ENCODE assay signal across 16 mouse cellular contexts in the genomic region with DNA sequence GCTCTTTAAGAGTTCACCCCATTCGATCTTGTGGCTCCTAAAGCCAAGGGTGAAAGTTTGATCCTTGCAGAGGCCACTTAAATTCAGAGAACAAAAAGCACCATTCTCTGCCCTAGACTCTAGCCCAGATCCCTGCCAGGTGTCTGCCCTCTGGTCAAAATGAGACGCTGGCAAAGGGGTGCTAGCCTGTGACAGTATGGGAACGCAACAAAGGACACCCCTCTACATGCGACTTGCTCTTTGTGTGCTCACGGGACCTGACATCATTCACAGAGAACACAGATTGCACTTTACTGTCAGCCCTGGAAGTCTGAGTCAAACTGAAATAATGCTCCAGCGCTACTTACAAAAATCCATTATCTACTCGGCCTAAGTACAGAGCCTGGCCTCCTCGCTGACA. TPM values are rescaled to one million over a fixed set of nuclear protein-coding genes. Genes with fewer than 3 reads are reported as not detected.
DNase-seq lines count a peak whose midpoint lies in the region; ATAC-seq and TF ChIP-seq lines count a peak whose summit lies in the region.
"Had no signal": no experiment of that assay in that cellular context is flagged by ENCODE, and none has a peak within 500 bp of the region (broad histone marks: within the 10 kb centered on the region; RNA-seq: fewer than 3 reads in every experiment).

No protein-coding gene starts in this region.

- H3K4me2 ChIP-seq in heart, embryonic 12.5 days, result peak overlapping the region; percentile 28; the same call in 1 of the 2 replicates
- H3K4me2 ChIP-seq in midbrain, postnatal 0 days (ENCODE audit: low read depth, low read length, poor library complexity, severe bottlenecking), result no peak overlapping the region
- no peak overlapping the region for H3K4me2 ChIP-seq in midbrain, embryonic 11.5 days
- H3K4me2 ChIP-seq: lung, embryonic 15.5 days had no signal

- 37% methylated on average over 8 of the region's 8 CpGs for WGBS in heart, embryonic 12.5 days
- WGBS in midbrain, embryonic 10.5 days, result 62% methylated on average over 8 of the region's 8 CpGs
- WGBS in midbrain, postnatal 0 days, result 43% methylated on average over 8 of the region's 8 CpGs
- 50% methylated on average over 8 of the region's 8 CpGs for WGBS in midbrain, embryonic 11.5 days

- H3K36me3 ChIP-seq in heart, embryonic 12.5 days, result no peaks in the 10 kb centered on the region
- H3K36me3 ChIP-seq in midbrain, embryonic 10.5 days, result no peaks in the 10 kb centered on the region
- no peaks in the 10 kb centered on the region for H3K36me3 ChIP-seq in midbrain, postnatal 0 days (ENCODE audit: insufficient read depth, low read length)
- no peaks in the 10 kb centered on the region for H3K36me3 ChIP-seq in midbrain, embryonic 11.5 days (ENCODE audit: control insufficient read depth, insufficient read depth, low read length)
- H3K36me3 ChIP-seq: lung, embryonic 15.5 days had no signal

- H3K9ac ChIP-seq in heart, embryonic 12.5 days, result no peak overlapping the region
- no peak overlapping the region for H3K9ac ChIP-seq in midbrain, postnatal 0 days (replicated peaks; ENCODE audit: low read length, poor library complexity, severe bottlenecking)
- no peak overlapping the region for H3K9ac ChIP-seq in midbrain, embryonic 11.5 days (ENCODE audit: low read length)
- H3K9ac ChIP-seq: lung, embryonic 15.5 days had no signal

- ATAC-seq in heart, embryonic 12.5 days (ENCODE audit: insufficient number of reproducible peaks, low FRiP score), result no peak
- no peak for ATAC-seq in midbrain, postnatal 0 days (ENCODE audit: low FRiP score)
- ATAC-seq in midbrain, embryonic 11.5 days (ENCODE audit: low FRiP score), result peak; percentile 67

- H3K27me3 ChIP-seq in heart, embryonic 12.5 days (replicated peaks), result no peaks in the 10 kb centered on the region
- H3K27me3 ChIP-seq in midbrain, embryonic 10.5 days (ENCODE audit: low read depth, poor library complexity, severe bottlenecking), result no peaks in the 10 kb centered on the region
- H3K27me3 ChIP-seq in midbrain, postnatal 0 days (ENCODE audit: insufficient read depth, low read length), result no peaks in the 10 kb centered on the region
- H3K27me3 ChIP-seq in midbrain, embryonic 11.5 days (ENCODE audit: control insufficient read depth, insufficient read depth, low read length), result no peaks in the 10 kb centered on the region
- H3K27me3 ChIP-seq: lung, embryonic 15.5 days; megakaryocyte, embryonic 14.5 days had no signal

- H3K27ac ChIP-seq in heart, embryonic 12.5 days (ENCODE audit: poor library complexity, severe bottlenecking), result no peak overlapping the region
- H3K27ac ChIP-seq in midbrain, embryonic 10.5 days (replicated peaks), result peak overlapping the region; percentile 64
- no peak overlapping the region for H3K27ac ChIP-seq in midbrain, postnatal 0 days (ENCODE audit: low read depth, low read length)
- H3K27ac ChIP-seq in midbrain, embryonic 11.5 days (ENCODE audit: low read depth, low read length), result no peak overlapping the region
- H3K27ac ChIP-seq: lung, embryonic 15.5 days had no signal

- TF ChIP-seq CTCF in midbrain, postnatal 0 days (IDR thresholded peaks at IDR 0.05), result no peak

- no peak overlapping the region for H3K4me3 ChIP-seq in heart, embryonic 12.5 days
- H3K4me3 ChIP-seq in midbrain, embryonic 10.5 days, result no peak overlapping the region
- no peak overlapping the region for H3K4me3 ChIP-seq in midbrain, postnatal 0 days (ENCODE audit: low read depth, low read length)
- no peak overlapping the region for H3K4me3 ChIP-seq in midbrain, embryonic 11.5 days (ENCODE audit: low read depth, low read length)
- H3K4me3 ChIP-seq: lung, embryonic 15.5 days; megakaryocyte, embryonic 14.5 days had no signal

- DNase-seq in heart, postnatal 25 days (ENCODE audit: low spot score), result no peak
- no peak for DNase-seq in midbrain, embryonic 10.5 days (ENCODE audit: low spot score)
- DNase-seq in midbrain, postnatal 0 days (ENCODE audit: low spot score), result no peak
- no peak for DNase-seq in midbrain, embryonic 11.5 days (ENCODE audit: low spot score, missing footprints)
- DNase-seq in retina, embryonic 14.5 days (ENCODE audit: low spot score), result peak; percentile 27
- no peak for DNase-seq in testis, postnatal 14 days (ENCODE audit: low spot score)
- DNase-seq in gastrocnemius, postnatal 10 days, result no peak
- DNase-seq: cerebellum, adult 8-10 months; kidney, adult 18-20 months; kidney, postnatal 25 days; right cerebral cortex, postnatal 14 days; thymus, adult 18-20 months had no signal

- peaks cover 18% of the 10 kb centered on the region for H3K4me1 ChIP-seq in heart, embryonic 12.5 days (replicated peaks)
- peaks cover 16% of the 10 kb centered on the region for H3K4me1 ChIP-seq in midbrain, embryonic 10.5 days
- 0 out of 2 replicates have a peak, but pooled peaks cover 3% of the 10 kb centered on the region for H3K4me1 ChIP-seq in midbrain, postnatal 0 days (ENCODE audit: insufficient read depth, low read length)
- H3K4me1 ChIP-seq in midbrain, embryonic 11.5 days (ENCODE audit: control insufficient read depth, insufficient read depth, low read length), result no peaks in the 10 kb centered on the region
- H3K4me1 ChIP-seq: lung, embryonic 15.5 days had no signal

- intact Hi-C loops in heart, postnatal 25 days (cut with DNase I), result no loop called here

- H3K9me3 ChIP-seq in heart, embryonic 12.5 days (replicated peaks), result no peaks in the 10 kb centered on the region
- no peaks in the 10 kb centered on the region for H3K9me3 ChIP-seq in midbrain, embryonic 10.5 days (replicated peaks)
- no peaks in the 10 kb centered on the region for H3K9me3 ChIP-seq in midbrain, postnatal 0 days (ENCODE audit: low read length)
- H3K9me3 ChIP-seq in midbrain, embryonic 11.5 days (ENCODE audit: control insufficient read depth, low read length), result no peaks in the 10 kb centered on the region
- H3K9me3 ChIP-seq: lung, embryonic 15.5 days; megakaryocyte, embryonic 14.5 days had no signal

RNA-seq across cellular contexts. Expression of a gene that starts 0.9 kb away (rescaled TPM):
- polyA plus RNA-seq in heart, embryonic 12.5 days (2016; fragmentation: Nextera tagmentation; extraction: Ambion mirVana), result 13.0 and 13.1 TPM in 2 replicates
- under 1 TPM; 0.21 to 0.36 TPM for total RNA-seq in heart, postnatal 25 days (2021)
- 0.27 and 0.47 TPM in 2 replicates for polyA plus RNA-seq in midbrain, embryonic 10.5 days (2016; fragmentation: Nextera tagmentation; extraction: Ambion mirVana)
- total RNA-seq in midbrain, postnatal 0 days (2014; rRNA removed), result 0.55 TPM in 1 of 2 replicates, not detected in the other
- polyA plus RNA-seq in midbrain, postnatal 0 days (2015; fragmentation: Nextera tagmentation; extraction: Ambion mirVana), result 0.43 and 0.47 TPM in 2 replicates
- 0.15 TPM in 1 of 2 replicates, not detected in the other for polyA plus RNA-seq in midbrain, embryonic 11.5 days (2014; fragmentation: Nextera tagmentation; extraction: Ambion mirVana)
- 10 to 100 TPM; 56.3 to 62.1 TPM for total RNA-seq in gastrocnemius, postnatal 10 days (2021)
- total RNA-seq: hematopoietic stem cell, adult 5-6 weeks had no signal

RNA-seq across cellular contexts. Expression of a gene that starts 40.5 kb away (rescaled TPM):
- polyA plus RNA-seq in heart, embryonic 12.5 days (2016; fragmentation: Nextera tagmentation; extraction: Ambion mirVana), result 0.92 TPM in 2 replicates
- total RNA-seq in heart, postnatal 25 days (2021), result 1 to 10 TPM; 1.2 to 1.9 TPM
- polyA plus RNA-seq in midbrain, embryonic 10.5 days (2016; fragmentation: Nextera tagmentation; extraction: Ambion mirVana), result 2.7 and 3.6 TPM in 2 replicates
- 2.6 and 5.0 TPM in 2 replicates for total RNA-seq in midbrain, postnatal 0 days (2014; rRNA removed)
- polyA plus RNA-seq in midbrain, postnatal 0 days (2015; fragmentation: Nextera tagmentation; extraction: Ambion mirVana), result 5.5 and 6.1 TPM in 2 replicates
- polyA plus RNA-seq in midbrain, embryonic 11.5 days (2014; fragmentation: Nextera tagmentation; extraction: Ambion mirVana), result 2.5 and 3.3 TPM in 2 replicates
- 1 to 10 TPM; 1.6 to 2.1 TPM for total RNA-seq in gastrocnemius, postnatal 10 days (2021)
- total RNA-seq: hematopoietic stem cell, adult 5-6 weeks had no signal
